Mouse (Mus musculus) WW6 (cell line): ENCODE measurements around the gene Muc13.

Experiments used
- DNase-seq: peaks from one replicate; pipeline ENCODE4 v3.0.0-alpha.2; 2013; ENCODE audit warnings: low read depth, low spot score

Gene Muc13

DNA sequence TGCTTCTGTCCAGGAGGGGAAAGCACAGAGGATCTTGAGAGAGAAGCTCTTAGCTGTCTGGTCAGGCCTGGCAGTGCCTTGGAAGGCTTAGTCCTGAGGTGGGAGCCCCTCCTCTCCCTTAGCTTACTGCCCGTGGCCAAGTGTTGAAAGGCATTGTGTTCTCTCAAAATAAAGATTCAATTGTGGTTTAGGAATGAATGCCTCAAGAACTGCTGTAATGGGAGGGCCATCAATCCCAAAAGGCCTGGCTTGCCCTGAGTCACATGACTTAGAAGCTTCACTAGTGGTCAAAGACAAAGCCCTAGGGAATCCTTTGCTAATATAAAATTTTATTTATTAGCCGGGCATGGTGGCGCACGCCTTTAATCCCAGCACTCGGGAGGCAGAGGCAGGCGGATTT is 30.8 kb downstream of the Muc13 start:
- DNase-seq, result no peak

DNA sequence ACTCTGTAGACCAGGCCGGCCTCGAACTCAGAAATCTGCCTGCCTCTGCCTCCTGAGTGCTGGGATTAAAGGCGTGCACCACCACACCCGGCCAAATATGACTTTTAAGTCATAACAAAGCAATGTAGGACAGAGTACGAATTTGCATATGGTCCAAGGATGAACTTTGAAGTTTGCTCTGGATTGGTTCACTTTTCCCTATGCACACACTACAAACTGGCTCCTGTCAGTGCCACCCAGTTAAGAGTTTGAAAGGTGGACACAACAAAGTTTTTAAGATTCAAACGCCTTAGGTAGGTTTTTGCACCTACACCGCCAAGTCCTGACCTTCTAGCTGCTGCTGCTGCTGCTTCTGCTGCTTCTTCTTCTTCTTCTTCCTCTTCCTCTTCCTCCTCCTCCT is 34.7 kb downstream of the Muc13 start:
- no peak for DNase-seq

DNA sequence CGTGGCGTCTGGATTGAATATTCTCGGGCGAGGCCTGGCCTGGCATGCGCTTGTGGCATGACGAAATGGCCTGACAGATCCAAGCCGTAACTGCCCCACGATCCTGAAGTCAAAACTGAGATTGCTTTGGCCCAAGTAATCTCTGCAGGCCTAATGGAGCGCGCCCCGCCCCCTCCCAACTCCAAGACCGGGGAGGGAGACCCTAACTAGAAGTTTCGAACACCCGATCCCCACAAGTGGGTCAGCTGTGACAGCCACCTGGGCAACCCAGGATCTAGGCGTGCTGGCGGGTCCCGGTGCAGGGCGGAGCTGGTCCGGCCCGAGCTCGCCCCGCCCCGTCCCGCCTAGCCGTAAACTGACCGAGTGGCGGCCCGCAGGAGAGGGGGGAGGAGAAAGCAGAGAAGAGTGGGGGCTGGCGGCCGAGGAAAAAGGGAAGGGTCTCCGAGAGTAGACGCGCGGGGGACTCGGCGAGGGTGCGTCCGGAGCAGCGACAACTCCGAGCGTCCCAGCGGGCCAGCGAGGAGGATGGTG is 35.5 kb downstream of the Muc13 start, which contains the start of gene Itgb5:
Gene Itgb5, plus strand, starts transcription at position 365 of the 531 bp plus-strand sequence.
- no peak for DNase-seq

DNA sequence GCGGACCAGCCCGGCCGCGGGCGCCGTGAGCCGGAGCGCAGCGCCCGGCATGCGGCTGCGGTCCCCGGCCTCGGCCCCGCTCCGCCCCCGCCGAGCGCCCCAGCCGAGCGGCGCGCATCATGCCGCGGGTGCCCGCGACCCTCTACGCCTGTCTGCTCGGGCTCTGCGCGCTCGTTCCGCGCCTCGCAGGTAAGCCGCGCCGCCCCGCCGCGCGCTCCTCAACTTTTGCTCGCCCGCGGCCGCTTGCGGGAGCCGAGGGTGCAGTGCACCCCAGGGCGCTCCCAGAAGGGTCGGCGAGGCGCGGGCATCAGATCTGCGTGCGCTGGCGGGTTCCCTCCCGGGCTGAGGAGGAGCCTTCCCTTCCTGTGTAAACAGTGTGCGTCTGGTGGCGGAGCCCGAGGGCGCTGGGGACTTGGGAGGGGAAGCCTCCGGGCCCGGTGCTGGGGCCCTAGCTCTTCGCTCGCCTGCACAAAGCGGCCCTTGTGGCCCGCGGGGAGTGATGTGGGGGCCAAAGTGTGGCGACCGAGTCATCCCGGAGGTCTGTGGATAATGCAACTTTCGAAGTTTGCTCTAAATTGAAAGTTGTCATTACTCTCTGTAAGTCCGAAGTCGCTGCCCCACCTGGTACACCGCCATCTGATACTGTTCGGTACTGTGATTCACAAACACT is 36.1 kb downstream of the Muc13 start:
- DNase-seq, result no peak

DNA sequence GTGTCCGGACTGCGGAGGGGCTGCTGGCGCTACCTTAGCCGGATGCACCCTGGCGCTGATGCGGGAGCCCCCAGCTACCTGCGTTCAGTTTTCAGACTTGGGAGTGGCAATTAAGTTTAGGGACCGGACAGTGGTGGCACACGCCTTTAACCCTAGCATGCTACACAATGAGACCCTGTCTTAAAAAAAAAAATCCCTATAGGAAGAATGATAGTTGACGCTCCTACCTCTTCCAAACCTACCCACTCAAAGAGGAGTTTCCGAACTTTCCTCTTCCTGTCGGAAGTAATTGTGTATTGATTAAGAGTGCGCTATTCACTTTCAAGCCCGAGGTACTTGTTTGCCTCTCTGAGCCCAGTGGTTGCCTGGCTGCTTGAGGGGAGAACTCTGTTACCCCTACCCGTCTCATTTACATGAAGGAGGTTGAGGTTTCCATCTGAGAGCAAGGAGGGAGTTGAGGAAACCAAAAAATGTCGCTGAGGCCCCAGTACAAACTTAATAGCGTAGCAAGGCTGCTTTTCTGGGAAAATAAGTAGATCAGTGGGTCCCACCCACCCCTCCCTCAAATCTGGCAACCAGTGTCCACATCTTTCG is 36.8 kb downstream of the Muc13 start:
- DNase-seq, result no peak

DNA sequence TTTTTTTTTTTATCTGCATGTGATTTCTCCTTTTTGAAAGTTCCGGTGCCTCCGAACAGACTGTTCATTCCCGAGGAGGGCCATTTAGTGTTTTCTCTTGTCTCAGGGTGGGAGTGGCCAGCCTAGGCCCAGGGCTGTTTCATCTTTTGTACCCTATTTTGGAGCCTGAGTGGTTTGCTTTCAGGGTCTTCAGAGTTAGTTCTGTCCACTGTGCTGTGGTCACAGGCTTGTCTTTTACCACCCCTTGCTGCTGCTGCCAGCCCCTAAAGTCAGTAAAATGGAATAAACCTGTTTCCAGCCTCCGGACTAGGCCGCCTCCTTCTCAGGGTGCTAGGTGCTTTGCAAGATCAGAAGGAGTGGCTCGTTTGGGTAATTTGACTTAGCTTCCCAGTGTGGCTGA is 38.2 kb downstream of the Muc13 start:
- no peak for DNase-seq

DNA sequence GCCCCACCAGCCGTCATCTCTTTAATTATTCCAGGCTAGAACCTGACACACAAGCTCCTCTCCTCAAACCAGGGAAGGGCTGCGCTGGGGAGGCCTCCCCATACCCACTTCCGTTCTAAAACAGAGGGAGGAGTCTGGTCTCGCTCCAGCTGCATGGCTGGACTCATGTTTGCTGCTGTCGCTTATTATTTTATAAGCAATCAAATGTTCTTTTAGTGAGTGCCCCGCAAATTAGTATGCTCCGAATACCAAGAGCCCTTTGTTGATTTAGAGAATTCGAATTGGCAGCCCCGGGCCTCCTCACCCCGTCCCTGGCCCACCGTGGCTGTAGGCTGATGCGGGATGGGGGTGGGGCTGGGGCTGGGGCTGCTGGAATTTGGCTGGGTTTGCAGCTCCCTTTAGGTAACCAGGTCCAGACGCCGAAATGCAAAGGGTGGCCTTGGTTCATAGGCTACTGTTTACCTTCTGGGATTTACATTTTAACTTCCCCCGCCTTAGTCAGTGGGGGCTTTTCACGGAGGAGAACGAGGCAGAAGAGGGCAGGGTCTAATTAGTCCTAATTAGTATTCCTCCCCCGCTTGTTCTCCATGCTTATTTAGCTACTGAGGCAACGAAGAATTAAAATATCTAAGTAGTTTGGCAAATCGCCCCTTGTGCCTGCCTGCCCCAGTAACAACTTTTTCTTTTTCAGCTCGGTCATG is 39.0 kb downstream of the Muc13 start:
- no peak for DNase-seq

DNA sequence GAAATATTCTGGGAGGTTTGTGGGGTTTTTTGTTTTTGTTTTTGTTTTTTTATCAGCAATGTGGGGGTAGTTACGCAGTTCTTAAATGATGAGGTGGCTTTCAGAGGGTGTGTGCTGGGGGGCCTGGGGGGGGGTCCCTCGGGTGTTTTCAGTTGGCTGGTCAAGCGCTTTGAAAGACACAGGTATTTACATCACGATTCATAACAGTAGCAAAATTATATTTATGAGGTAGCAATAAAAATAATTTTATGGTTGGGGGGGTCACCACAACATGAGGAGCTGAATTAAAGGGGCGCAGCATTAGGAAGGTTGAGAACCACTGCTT is 39.6 kb downstream of the Muc13 start:
- no peak for DNase-seq

DNA sequence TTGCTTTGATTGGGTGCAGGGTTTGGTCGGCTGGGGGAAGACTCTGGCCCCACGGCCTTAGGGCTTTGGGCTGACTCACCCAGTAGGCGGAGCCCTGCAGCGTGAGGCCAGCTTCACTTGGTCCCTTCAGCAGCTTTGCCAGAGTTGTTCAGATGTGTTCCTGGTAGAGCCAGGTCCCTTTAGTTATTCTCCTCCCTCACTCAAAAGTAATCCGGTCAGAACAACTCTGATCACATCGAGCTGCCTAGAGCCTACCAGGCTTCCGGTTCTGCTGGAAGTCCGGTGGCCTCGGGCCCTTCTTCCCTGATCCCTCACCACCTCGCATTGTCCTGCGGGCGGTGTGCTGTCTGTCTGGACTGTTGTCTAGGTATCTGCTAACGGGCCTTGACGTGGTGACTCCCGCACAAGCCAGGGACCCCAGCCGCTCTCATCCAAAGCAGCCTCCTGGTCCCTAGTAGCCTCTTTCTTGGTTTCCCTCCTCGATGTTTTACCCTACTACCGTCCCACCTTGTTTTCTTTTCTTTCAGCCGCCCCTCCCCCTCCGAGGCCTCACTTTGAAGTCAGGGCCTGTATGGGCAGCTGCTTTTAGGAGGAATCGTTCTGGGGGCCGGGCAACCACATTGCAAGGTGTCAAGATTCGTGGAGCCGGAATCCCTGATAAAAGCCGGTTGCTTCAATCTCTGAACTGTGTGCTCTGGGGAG is 40.1 kb downstream of the Muc13 start:
- DNase-seq, result no peak

DNA sequence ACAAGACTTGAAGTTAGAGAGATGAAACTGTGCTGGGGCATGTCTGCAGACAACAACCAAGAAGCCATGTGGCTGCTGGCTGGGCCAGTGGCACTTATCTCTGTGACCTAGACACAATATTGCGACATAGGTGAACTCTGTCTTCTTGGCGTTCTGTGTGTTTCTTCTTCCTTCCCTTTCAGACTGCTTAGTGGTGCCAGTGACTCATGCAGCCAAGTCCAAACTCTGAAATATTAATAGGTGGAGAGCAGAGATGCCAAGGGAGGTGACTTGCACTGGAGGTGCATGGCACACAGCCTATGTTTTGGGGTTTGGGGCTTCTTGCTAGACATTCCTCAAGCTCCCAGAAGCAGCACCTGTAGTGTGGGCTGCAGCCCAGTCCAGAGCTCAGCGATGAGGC is 42.8 kb downstream of the Muc13 start:
- DNase-seq, result no peak

DNA sequence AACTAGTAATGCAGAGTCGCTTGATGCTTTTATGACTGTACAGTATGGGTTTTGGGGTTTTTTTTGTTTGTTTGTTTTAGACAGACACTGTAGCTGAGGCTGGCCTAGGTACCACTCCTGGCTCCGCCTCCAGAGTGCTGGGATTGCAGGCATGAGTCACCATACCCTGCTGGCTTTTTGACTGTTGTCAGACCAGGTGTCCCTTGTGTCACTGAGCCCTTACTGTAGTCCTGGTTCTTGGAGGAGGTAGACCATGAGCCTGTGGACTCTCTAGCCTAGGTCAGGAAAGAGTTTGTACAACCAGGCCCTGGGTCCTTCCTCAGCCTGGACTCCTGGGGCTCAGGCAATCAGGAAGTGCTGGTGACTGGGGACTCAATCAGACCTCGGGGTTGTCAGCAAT is 43.4 kb downstream of the Muc13 start:
- no peak for DNase-seq

DNA sequence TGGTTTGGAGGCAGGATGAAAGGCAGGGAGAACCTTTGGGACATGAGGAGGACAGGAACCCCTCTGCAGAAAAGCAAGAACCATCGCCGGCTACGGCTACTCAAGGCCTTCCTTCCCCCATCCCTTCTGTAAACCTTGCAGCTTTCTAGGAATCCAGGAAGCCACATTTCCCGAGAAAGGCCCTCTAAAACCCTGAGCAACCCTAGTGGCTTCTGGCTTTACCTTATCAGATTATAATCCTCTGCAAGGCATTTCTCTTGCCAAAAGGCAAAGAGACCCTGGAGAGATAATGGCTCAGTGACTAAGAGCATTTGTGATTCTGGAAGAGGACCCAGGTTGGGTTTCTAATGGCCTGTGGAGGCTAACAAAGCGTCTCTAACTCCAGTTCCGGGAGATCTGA is 46.8 kb downstream of the Muc13 start:
- DNase-seq, result no peak

DNA sequence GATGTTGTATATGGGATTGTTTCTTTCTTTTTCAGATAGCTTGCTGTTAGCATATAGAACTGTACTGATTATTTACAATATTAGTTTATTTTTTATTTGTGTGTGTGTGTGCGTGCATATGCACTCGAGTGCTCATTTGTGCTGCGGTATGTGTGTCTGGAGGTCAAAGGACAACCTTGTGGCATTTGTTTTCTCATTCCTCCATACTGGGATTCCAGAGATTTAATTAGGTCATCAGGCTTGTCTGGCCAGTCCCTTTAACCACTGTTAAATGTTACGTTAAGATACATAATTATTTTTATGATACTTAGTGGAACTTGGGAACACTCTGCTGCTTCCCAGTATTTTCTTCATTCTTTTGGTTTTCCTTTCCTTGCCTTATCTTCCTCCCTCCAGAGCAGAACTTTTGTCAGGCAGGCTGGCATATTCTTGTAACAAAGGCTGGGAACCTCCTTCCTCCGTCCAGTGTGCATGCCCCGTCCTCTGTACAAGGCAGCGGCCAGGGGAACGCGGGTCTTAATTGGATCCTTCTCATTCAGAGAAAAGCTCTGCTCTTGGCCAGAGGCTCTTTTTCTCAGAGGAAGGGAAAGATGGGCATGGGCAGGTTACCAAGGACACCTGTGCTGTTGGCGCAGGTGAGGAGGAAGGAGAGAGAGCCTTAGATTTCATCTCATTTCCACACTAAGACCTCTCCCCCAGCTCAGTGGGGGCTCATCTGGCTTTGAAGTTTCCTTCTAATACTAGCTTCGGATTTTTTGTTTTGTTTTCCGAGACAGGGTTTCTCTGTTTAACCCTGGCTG is 48.4 kb downstream of the Muc13 start:
- DNase-seq, result no peak

DNA sequence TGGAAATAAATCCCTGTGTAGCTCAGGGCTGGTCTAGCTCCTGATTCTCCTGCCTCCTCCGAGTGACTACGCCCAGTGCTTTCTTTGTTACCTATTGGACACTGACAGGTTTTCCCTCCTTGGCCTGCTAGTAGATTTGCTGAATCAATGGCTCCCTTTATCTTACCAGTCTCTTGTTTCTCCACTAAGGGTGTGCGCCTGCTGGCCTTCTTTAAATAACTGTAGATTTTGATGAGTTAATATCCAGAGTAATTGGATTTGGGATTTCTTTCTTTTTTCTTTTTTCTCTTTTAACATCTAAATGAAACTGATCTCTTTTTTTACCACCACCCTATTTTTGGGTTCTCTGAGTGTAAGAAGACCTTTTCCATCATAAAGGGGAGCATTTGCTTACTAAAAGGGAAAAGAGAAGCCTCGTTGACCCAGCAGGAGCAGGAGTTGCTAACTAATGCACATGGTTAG is 50.3 kb downstream of the Muc13 start:
- DNase-seq, result no peak

DNA sequence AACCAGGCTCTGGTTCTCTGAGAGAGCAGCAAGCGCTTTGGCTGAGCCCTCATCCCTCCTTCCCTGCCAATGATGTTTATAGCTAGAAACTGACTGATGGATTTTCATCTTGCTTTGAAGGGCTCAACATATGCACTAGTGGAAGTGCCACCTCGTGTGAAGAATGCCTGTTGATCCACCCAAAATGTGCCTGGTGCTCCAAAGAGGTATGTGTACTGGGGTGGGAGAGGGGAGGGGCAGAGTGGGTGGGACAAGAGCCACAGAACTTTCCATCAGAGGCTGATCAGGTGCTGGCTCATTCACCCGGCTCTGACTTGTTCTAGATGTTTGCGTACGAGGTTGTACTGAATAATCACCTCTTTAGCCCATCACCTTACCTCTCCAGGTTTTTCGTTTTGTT is 51.0 kb downstream of the Muc13 start:
- DNase-seq, result no peak

DNA sequence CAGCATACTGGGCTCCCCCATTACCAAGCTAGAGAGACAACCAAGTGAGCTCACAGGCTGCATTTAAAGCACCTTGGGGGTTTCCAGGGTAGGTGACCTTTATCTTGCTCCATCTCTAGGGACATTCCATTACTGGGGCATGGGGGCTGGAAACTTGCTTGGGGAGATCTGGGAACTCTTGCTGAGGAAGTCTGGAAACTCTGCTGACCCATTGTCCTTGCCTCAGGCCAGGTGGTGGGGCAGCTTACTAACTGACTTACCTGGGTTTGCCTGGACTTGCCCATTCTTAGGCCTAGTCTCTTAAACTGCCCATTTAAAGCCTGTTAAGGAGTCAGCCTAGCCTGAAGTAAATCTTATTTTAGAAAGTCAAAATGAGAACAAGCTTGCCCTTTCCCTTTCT is 59.4 kb downstream of the Muc13 start:
- DNase-seq, result no peak

DNA sequence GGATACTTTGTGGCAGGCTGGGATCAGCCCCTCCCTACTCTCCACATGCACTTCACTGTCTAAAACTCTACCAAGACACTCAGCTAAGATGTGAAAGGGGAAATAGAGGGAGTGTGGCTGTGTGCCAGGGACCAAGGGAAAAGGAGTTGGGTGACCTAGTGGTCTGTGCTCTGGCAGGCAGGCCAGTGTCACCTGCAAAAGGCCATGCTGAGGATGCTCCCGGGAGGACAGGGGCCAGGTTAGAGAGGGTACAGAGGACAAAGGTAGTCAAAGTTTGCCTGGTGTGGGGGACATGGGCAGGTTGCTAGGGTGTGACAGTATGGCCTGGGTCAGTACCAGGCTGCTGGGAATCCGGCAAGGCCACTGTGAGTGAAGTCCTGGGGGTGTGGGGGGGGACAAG is 64.9 kb downstream of the Muc13 start:
- DNase-seq, result no peak

DNA sequence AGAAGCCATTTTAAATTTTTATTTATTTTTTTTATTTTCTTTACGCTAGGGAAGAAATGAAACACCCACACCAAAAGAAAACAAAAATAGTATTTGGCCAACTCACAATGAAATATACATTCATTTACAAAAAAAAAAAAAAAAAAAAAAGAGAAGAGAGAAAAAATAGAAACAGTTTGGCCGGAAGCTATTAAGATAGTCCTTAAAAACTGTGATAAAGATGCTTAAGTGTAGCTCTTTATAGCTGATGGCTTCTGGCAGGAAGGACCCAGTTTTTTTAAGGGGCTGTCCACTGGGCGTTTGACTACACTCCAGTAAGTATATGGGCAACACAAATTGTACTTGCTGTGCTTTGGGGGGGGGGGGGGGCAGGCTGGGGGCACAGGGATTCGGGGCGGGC is 65.5 kb downstream of the Muc13 start:
- no peak for DNase-seq

DNA sequence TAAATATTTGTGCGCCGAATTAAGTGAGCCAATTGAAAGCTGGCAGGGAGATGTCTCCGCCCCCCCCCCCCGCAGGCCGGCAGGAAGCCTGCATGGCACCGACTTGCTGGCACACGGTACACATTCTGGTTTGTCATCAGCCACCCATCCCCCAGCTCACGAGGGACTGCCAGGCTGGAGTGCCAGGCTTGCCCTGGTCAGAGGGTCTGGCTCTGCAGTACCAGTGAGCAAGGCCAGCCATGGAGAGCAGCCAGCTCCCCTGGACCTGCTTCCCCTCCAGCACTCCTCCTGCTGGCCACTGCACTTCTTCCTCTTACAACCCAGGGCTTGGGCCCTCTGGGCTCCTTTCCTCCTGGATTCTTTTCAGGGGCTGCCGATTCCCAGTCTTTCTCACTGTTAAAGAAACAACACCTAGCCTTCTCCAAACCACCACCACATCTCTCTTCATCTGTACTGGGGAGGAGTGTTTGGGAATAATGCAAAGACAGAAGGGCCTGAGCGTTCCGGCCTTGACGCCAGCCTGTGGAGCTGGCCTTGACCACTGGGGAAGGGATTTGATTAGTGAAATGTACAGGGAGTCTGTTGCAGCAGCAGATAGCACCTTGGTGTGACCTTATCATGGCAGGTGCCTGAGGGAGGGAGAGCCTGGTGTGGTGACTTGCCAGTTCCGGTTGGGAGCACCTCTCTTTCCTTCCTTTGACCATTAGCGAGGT is 66.3 kb downstream of the Muc13 start:
- no peak for DNase-seq

DNA sequence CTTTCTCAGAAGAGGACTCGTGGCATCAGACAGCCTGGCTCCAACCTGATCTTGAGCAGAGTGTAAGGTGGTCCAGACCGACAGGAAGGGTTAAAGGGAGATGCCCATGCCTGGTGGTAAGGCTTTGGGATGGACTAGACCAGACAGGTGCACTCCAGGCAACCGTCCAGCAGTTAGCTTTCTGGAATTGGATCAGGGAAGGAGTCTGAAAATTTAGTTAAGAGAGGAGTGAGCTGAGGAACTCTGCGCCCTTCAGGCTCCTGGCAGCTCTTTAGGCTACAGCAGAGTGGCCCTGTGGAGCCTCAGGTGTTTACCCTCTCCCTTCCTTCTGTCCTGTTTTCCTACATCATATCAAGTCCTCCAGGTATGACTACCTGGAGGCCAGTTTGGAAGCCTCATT is 68.6 kb downstream of the Muc13 start:
- no peak for DNase-seq

DNA sequence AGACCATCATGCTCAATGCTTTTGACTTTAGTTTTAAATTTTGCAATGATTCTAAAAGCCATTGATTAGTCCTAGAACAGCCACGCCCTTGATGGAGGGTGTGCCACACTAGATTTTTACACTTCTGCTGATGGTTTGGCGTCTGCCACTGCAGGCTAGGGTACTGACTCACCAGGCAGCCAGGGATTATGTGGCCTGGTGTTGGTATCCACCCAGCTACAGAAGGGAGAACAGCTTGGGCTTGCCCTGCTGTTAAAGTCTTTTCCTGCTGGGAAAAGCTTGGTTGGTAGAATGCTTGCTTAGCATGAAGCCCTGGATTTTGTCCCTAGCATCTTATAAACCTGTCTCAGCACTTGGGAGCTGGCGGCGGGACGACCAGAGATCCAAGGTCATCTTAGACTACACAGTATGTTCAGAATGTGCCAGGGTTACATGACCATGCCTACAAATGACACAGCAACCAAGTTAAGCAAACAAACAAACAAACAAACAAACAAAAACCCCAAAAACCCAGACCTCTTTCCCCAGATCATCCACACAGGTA is 69.4 kb downstream of the Muc13 start:
- no peak for DNase-seq
